Mouse (Mus musculus) activated CD4-positive, CD25-positive, alpha-beta regulatory T cell (primary cell): ENCODE measurements around the gene Ddx47. TPM values are rescaled to one million over a fixed set of nuclear protein-coding genes. Genes with fewer than 3 reads are reported as not detected.

Source experiments
- polyA plus RNA-seq, 2 experiments: library from polyadenylated mRNA; unstranded; fragments of 100-300 nt; shearing (Covaris generic); gene quantifications; one replicate each; pipeline ENCODE4 v1.2.1; 2017

The Ddx47 gene
- polyA plus RNA-seq = 100 to 1,000 TPM; 128 to 143 TPM

DNA sequence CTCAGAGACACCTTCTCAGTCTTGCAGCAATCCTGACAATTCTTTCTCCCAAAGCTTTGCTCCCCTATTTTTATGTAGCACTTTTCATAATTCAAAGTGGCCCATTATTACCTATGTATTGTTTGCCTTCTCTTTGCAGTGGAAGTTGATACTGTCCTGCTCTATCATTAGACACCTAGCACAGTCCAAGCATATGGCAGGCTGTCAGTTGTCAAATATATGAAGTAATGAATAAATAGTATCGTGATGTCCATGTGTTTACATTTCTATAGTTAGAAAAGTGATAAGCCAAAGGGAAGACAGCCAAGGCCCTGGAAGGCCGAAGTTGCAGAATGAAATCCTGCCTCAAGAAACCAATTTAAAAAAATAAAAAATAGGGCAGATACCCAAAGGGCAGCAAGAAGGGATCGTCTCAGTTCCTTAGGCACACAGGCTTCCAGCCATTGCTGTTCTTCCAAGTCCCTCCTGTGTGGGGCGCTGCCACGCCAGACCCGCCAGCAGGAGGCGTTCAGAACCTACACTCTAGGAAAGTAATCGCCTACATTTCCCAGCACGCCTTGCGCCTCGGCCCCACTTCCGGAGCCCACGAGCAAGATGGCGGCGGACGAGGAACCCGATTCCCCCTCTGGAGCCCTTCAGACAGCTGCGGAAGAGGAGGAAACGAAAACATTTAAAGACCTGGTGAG is at the start of gene Ddx47:
Gene Ddx47, plus strand, starts transcription at position 565 of the 686 bp plus-strand sequence.

GRCm38 (mm10) chr6:134981231-134982062 is 30.0 kb upstream of the Ddx47 start, which contains the start of gene Apold1:
TSS of gene Apold1 (plus strand) at chr6:134981718.

DNA sequence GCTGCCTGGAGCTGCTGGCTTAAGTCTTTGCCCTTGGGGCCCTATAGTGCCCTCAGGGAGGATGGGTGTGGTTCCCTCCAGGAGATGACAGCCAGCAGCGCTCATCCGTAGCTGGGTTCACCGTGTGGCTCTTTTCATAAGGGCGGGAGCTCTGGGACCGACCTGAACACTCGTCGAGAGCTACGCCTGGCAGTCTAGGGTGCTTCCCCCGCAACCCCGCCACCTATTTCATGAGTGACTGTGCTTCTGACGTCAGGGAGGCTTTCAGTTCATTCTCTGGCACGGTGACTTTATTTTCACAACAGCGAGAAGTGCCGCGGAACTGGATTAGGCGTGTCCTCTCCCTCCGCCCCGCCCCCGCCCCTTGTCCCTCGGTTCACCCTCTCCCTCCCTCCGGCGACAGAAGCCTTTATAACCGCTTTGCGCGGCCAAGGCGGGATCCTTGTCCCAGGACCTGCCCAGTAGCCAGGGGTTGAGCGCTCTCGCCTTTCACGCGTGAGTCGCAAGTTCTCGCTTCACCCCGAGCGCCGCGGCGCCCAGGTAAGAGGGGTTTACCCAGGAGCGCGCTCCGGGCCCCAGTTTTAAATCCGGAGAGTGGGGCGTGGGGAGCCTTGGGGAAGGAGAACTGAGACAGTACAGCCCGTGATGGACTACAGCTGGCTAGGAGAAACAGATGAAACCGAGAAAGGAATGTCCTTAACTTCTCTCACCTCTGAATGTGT is 54.0 kb downstream of the Ddx47 start, which contains the start of gene Gprc5a:
Gene Gprc5a, plus strand, starts transcription at position 416 of the 722 bp plus-strand sequence.

Other genes starting within 250 kb of the Ddx47 start
- gene Dusp16, start 219.0 kb upstream of the Ddx47 start, polyA plus RNA-seq = 1 to 10 TPM; 1.4 to 2.6 TPM
- gene Crebl2, start 181.5 kb upstream of the Ddx47 start, polyA plus RNA-seq = 10 to 100 TPM; 21.5 to 23.4 TPM
- 1 to 10 TPM; 5.8 to 8.1 TPM for gene Gpr19, start 113.0 kb upstream of the Ddx47 start, polyA plus RNA-seq
- gene Cdkn1b, start 91.2 kb upstream of the Ddx47 start, polyA plus RNA-seq = 10 to 100 TPM; 20.7 to 31.5 TPM
- gene Apold1, start 29.9 kb upstream of the Ddx47 start, polyA plus RNA-seq = under 1 TPM; 0.21 to 0.41 TPM
- 1 to 10 TPM in 1 of 2 experiments, under 1 TPM in 1; 0.36 to 1.2 TPM for gene Gprc5a, start 54.0 kb downstream of the Ddx47 start, polyA plus RNA-seq
- not detected for gene Gprc5d, start 106.7 kb downstream of the Ddx47 start, polyA plus RNA-seq
- gene Fam234b, start 186.4 kb downstream of the Ddx47 start, polyA plus RNA-seq = 10 to 100 TPM; 14.5 to 16.4 TPM
- gene Hebp1, start 186.4 kb downstream of the Ddx47 start, polyA plus RNA-seq = 1 to 10 TPM in 1 of 2 experiments, under 1 TPM in 1; 0.50 to 2.3 TPM
- not detected for gene Gsg1, start 242.7 kb downstream of the Ddx47 start, polyA plus RNA-seq